Mouse (Mus musculus) lung, postnatal 14 days (tissue): Measurements from ENCODE around the gene Ubqln4.
A peak's percentile ranks its signal among the peaks of the same experiment; 100 is the strongest.
"Not testable (repeated sequence)": the region's sequence is repeated elsewhere in the genome, so short reads cannot be mapped to it uniquely, and the experiment has no call there.

Experiments used
- DNase-seq: peaks from one replicate; pipeline ENCODE4 v3.0.0; 2021

Ubqln4 gene

DNA sequence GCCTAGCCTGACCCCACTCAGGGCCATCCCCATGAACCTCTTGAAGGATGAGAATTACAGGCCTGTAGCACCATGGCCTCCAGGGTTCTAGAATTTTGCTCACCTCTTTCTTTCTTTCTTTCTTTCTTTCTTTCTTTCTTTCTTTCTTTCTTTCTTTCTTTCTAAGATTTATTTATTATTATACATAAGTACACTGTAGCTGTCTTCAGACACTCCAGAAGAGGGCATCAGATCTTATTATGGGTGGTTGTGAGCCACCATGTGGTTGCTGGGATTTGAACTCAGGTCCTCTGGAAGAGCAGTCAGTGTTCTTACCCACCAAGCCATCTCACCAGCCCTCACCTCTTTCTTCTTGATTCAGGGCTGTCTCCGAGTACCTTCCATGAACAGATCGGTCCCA lies 52.1 kb downstream of the Ubqln4 start, which contains the start of gene Arhgef2:
TSS of gene Arhgef2 (plus strand) at position 301 of the 400 bp plus-strand sequence.
- not testable (repeated sequence) for DNase-seq

DNA sequence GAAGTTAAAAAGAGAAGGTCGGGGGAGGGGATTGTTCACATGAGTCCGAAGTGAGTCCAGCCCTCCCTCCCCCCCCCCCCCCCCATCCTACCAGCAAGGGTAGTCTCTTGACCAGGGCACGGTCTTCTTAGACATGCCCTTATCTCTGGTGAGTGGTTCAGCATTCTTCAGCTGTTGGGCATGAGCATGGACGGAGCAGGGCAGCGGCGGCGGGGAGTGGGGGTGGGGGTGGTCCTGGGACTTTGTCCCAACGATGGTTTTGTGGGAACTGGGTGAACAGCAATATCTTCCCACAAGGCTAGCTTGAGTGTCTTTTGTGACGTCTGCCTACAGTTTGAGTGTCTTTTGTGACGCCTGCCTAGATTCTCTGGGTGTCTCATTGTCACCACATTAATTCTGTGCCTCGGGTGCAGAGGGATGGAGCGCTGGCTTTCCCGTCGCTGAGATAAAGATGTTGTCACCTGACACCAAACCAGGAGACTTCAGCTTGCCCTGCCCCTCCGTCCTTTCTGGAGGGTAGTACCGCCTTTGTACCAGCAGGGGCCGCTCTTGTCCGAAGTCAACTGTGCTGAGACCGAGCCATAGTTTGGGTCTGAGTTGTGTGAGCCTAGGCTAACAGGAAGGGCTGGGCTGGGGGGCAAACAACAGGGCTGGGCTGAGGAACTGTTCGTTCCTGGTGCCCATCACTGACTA lies 53.7 kb downstream of the Ubqln4 start:
- DNase-seq = peak; percentile 91

DNA sequence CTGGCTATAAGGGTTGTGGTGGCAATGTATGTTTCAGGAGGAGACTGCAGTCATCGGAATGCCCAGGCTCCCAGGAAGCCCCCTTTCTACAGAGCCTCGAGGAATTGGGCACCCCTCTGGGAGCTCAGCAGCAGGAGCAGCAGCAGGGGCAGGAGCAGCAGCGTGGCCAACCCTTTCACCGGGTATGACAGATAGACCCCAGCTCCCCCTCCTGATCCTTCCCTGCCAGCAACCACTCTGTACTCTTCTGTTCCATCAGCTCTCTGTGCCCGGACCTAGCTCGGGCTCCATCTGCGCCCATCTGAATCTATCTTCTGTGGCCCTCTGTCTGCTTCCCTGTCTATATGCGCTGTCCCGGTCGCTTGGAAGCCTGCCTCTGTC lies 54.2 kb downstream of the Ubqln4 start:
- no peak for DNase-seq

DNA sequence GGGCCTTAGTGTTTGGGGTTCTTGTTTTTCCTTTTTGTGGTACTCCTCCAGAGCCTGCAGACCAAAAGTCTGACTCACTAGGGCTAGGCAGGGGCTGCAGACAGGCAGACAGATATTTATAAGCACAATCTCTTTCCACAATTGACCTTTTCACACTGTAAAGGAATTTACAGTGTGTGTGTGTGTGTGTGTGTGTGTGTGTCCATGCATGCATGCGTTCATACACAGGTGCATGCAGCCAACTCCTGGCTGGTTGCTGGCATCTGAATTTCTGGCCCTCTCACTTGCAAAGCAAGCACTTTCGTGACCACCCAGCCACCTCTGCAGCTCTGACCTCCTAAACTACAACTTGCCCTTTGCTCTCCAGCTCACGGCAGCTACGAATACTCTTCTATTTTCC lies 55.5 kb downstream of the Ubqln4 start:
- no peak for DNase-seq

- no peak for DNase-seq
These were observed 60.9 kb downstream of the Ubqln4 start for GRCm38 (mm10) chr3:88614418-88614817.

DNA sequence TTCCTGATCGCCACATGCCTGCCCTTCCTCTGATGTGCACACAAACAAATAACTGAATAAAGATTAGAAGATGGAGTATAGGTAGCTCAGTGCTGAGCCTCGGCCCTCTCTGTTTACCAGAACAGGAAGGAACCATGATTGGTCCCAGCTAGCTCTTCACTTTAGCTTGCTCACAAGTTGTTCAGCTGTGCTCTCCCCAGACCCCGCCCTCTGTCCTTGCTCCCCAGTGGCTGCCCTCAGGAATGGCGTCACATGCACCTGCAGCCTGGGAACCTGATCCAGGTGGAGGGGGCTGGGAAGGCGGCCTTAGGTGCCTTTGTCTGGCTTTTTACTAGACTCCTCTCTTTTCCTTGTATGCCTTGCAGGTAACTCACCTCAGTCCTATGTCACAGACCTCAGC lies 61.6 kb downstream of the Ubqln4 start:
- DNase-seq = no peak

DNA sequence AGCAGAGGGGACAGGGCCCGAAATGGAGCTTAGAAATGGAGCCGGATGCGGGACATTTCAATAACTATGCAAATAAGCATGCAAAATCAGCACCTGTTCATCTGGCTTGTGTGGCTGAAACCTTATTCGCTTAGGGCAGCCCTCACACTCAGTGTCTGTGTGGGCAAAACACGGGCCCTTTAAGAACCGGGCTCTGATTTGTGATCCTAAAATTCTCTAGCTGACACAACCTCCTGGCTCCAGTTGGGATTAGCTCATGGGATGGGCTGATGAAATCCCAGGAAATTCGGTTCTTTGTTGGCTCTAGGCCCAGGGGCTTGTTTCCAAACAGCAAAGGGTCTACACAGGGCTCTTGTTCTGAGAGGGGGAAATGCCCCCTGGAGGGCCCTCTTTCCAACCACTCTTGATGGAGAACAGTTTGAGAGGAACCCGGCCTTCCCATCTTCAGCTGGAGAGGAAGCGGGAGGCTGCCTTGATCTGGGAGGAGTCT lies 62.4 kb downstream of the Ubqln4 start:
- DNase-seq = peak; percentile 73

DNA sequence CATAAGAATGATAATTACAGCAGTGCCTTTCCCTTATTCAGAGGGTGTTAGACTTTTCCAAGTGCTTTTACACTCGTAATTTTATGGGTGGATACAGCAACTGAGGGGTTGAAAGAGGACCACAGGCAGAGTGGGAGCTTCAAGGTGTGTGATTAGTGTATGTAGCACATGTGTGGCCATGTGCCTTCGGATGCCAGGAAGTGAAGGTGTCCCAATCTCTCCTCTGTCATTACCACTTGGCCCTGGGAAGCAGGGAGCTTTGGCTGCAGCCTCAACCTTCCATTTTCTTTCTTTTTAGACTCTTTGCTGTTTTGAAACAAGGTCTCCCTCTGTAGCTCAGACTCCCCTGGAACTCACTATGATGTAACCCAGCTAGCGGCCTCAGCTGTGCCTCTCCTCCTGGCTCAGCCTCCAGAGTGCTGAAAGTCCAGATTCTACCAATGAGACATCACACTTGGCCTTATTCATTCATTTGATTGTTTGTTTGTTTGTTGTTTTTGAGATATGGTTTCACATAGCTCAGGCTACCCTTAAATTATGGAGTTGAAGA lies 63.5 kb downstream of the Ubqln4 start:
- no peak for DNase-seq

GRCm38 (mm10) chr3:88618074-88618871 lies 64.7 kb downstream of the Ubqln4 start:
- no peak for DNase-seq
